Comparison of ENCODE assay signal across 10 mouse cellular contexts in the genomic region with DNA sequence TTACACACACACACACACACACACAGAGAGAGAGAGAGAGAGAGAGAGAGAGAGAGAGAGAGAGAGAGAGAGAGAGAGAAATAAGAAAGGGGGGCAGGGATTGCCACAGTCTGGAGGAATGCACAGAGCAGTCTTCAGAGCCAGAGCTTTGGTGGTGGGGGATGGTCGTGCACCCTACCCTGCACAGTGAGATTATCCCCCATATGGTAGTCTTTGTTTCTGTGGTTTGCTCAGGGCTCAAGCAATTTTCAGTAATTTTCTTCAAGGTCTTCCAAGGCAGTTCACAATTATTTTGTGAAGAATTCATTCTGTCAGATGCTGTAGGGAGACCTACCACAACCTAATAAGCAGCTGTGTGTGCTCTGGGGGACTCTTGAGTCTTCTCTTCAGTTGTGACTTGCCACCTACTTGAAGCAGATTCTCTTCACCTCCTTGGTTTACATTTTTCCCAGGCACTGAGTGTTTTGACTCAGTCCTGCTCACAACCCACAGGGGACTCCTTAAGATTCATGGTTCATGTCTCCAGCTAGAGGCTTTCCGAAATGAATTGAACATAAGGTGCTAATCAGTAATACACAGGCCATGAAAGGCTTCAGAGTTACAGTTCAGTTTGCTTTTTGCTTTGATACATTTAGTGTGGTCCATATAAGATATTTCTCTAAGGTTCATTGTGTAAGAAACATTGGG. TPM values are rescaled to one million over a fixed set of nuclear protein-coding genes. Genes with fewer than 3 reads are reported as not detected.
DNase-seq lines count a peak whose midpoint lies in the region; ATAC-seq lines count a peak whose summit lies in the region.
"Had no signal": no experiment of that assay in that cellular context is flagged by ENCODE, and none has a peak within 500 bp of the region (broad histone marks: within the 10 kb centered on the region; RNA-seq: fewer than 3 reads in every experiment).

No protein-coding gene starts in this region.

- no peak overlapping the region for H3K4me2 ChIP-seq in intestine, embryonic 14.5 days (ENCODE audit: low read length)
- H3K4me2 ChIP-seq in intestine, embryonic 15.5 days (replicated peaks) = no peak overlapping the region

- H3K4me1 ChIP-seq in intestine, embryonic 14.5 days (replicated peaks; ENCODE audit: control insufficient read depth, insufficient read depth, low read length) = no peaks in the 10 kb centered on the region
- 0 out of 2 replicates have a peak, but pooled peaks cover 3% of the 10 kb centered on the region for H3K4me1 ChIP-seq in intestine, embryonic 15.5 days (replicated peaks)

- no peak overlapping the region for H3K4me3 ChIP-seq in intestine, embryonic 14.5 days (ENCODE audit: low read depth, low read length)
- no peak overlapping the region for H3K4me3 ChIP-seq in intestine, embryonic 15.5 days (replicated peaks)

- DNase-seq in intestine, embryonic 14.5 days (ENCODE audit: low spot score) = no peak
- DNase-seq in 3T3-L1 (ENCODE audit: low read depth, low spot score) = peak; percentile 41
- peak; percentile 28 for DNase-seq in NIH3T3 (ENCODE audit: low read depth)
- peak; percentile 43 for DNase-seq in forelimb bud, embryonic 11.5 days (ENCODE audit: low read depth, low spot score)
- no peak for DNase-seq in spleen, adult 18-20 months
- no peak for DNase-seq in urinary bladder, postnatal 4 days (ENCODE audit: low spot score in 2 of 2)
- DNase-seq: adrenal gland, postnatal 25 days; left cerebral cortex, postnatal 4 days had no signal

- 33% methylated on average over 2 of the region's 2 CpGs for WGBS in intestine, embryonic 14.5 days
- 41% methylated on average over 2 of the region's 2 CpGs for WGBS in intestine, embryonic 15.5 days

- H3K9me3 ChIP-seq in intestine, embryonic 14.5 days (ENCODE audit: control insufficient read depth, low read length) = no peaks in the 10 kb centered on the region
- H3K9me3 ChIP-seq in intestine, embryonic 15.5 days = no peaks in the 10 kb centered on the region

- H3K9ac ChIP-seq in intestine, embryonic 14.5 days (ENCODE audit: low read length) = no peak overlapping the region
- H3K9ac ChIP-seq in intestine, embryonic 15.5 days = no peak overlapping the region

- H3K27me3 ChIP-seq in intestine, embryonic 14.5 days (replicated peaks; ENCODE audit: control insufficient read depth, insufficient read depth, low read length) = no peaks in the 10 kb centered on the region
- no peaks in the 10 kb centered on the region for H3K27me3 ChIP-seq in intestine, embryonic 15.5 days (replicated peaks)

- no peaks in the 10 kb centered on the region for H3K36me3 ChIP-seq in intestine, embryonic 14.5 days (ENCODE audit: control insufficient read depth, insufficient read depth, low read length)
- H3K36me3 ChIP-seq in intestine, embryonic 15.5 days = no peaks in the 10 kb centered on the region

- 0 out of 2 replicates have a peak, but pooled peaks have one; percentile 53 for ATAC-seq in intestine, embryonic 14.5 days (replicated peaks; ENCODE audit: low FRiP score, low TSS enrichment, low read depth)
- no peak for ATAC-seq in intestine, embryonic 15.5 days
- ATAC-seq: intestine, embryonic 16.5 days had no signal

- no peak overlapping the region for H3K27ac ChIP-seq in intestine, embryonic 14.5 days (ENCODE audit: low read depth)
- H3K27ac ChIP-seq in intestine, embryonic 15.5 days = no peak overlapping the region

RNA-seq across cellular contexts. Expression of a gene that starts 18.5 kb away (rescaled TPM):
- polyA plus RNA-seq in intestine, embryonic 14.5 days (2014; fragmentation: Nextera tagmentation; extraction: Ambion mirVana) = 35.2 and 43.7 TPM in 2 replicates
- 28.7 and 31.8 TPM in 2 replicates for polyA plus RNA-seq in intestine, embryonic 15.5 days (2015; fragmentation: Nextera tagmentation; extraction: Ambion mirVana)

Comparison
In these comparisons a context has a peak if more than half of its experiments do, and no peak if none do; other contexts are left out.
1. DNase-seq: peak in 3T3-L1 (single experiment), NIH3T3 (single experiment) and forelimb bud, embryonic 11.5 days (single experiment); none in intestine, embryonic 14.5 days (single experiment), spleen, adult 18-20 months (0 of 2) and urinary bladder, postnatal 4 days (0 of 2).